20 mouse cellular contexts compared by ENCODE assay signal in genomic region chr8:115156142-115156541, GRCm38 (mm10).
A peak's percentile ranks its signal among the peaks of the same experiment; 100 is the strongest.
DNase-seq lines count a peak whose midpoint lies in the region; TF ChIP-seq lines count a peak whose summit lies in the region.
"Had no signal": no experiment of that assay in that cellular context is flagged by ENCODE, and none has a peak within 500 bp of the region (broad histone marks: within the 10 kb centered on the region; RNA-seq: fewer than 3 reads in every experiment).

No protein-coding gene starts in this region.

- H3K4me3 ChIP-seq in lung, adult 2 months (replicated peaks; ENCODE audit: extremely low read depth, low read depth, low read length): no peak overlapping the region
- H3K4me3 ChIP-seq: embryonic facial prominence, embryonic 12.5 days; erythroblast, embryonic 14.5 days; gastrocnemius, adult 2 months; hindbrain, embryonic 15.5 days; limb, embryonic 12.5 days; liver, embryonic 12.5 days had no signal

- DNase-seq in gastrocnemius, adult 18-20 months (ENCODE audit: low spot score): peak; percentile 55
- no peak for DNase-seq in gastrocnemius, postnatal 4 days (ENCODE audit: low spot score in 2 of 2)
- DNase-seq in lung, adult 2 months: peak; percentile 5
- DNase-seq in lung, postnatal 14 days: no peak
- peak; percentile 49 for DNase-seq in Muller cell, postnatal 12 days (ENCODE audit: inconsistent ontology term)
- DNase-seq in lung, postnatal 36 days: peak; percentile 43
- no peak for DNase-seq in T-cell, adult 2 months (ENCODE audit: low spot score)
- DNase-seq in kidney, postnatal 4 days: no peak
- DNase-seq: adrenal gland, postnatal 10 days; cerebellum, postnatal 10 days; gastrocnemius, adult 2 months; heart, postnatal 36 days; lung, embryonic 14.5 days; retina, postnatal 1 day; thymus, adult 18-20 months had no signal

- no peaks in the 10 kb centered on the region for H3K4me1 ChIP-seq in lung, adult 2 months (ENCODE audit: control insufficient read depth, insufficient read depth, low read length)

- 47% methylated on average over 8 of the region's 8 CpGs for WGBS in lung, adult 2 months

- no peak for TF ChIP-seq CTCF in lung, adult 2 months (IDR thresholded peaks at IDR 0.05; ENCODE audit: insufficient read depth, low read length)

- TF ChIP-seq POLR2A in lung, adult 2 months (IDR thresholded peaks at IDR 0.05; ENCODE audit: borderline replicate concordance, extremely low read depth, low read depth, low read length): no peak

Comparison
In these comparisons a context has a peak if more than half of its experiments do, and no peak if none do; other contexts are left out.
1. DNase-seq: peak in gastrocnemius, adult 18-20 months (single experiment), lung, adult 2 months (single experiment), Muller cell, postnatal 12 days (single experiment) and lung, postnatal 36 days (single experiment); none in gastrocnemius, postnatal 4 days (0 of 2), lung, postnatal 14 days (single experiment), T-cell, adult 2 months (single experiment) and kidney, postnatal 4 days (0 of 2).